Mouse (Mus musculus): Measurements from ENCODE around the gene Clec12b.

- TF ChIP-seq EP300 (IDR thresholded peaks at IDR 0.05; ENCODE audit: low read depth) (no peak), CTCF (IDR thresholded peaks at IDR 0.05; ENCODE audit: low read depth) (no peak)
Measured at GRCm38 (mm10) chr6:129422311-129422710, 36.6 kb upstream of the Clec12b start.
